Mouse (Mus musculus): ENCODE data around the gene Spns3.

- no peak for TF ChIP-seq POLR2A (IDR thresholded peaks at IDR 0.05; ENCODE audit: borderline replicate concordance, extremely low read depth, low read depth, low read length)
- TF ChIP-seq CTCF (IDR thresholded peaks at IDR 0.05; ENCODE audit: insufficient read depth, low read length) = no peak
Observed at GRCm38 (mm10) chr11:72503501-72503921, 46.8 kb downstream of the Spns3 start.

All from lung, adult 2 months (tissue).